Mouse (Mus musculus): ENCODE results near the gene Fxr1.

GRCm38 (mm10) chr3:34006824-34007223, 12.9 kb upstream of the Fxr1 start:
- TF ChIP-seq CTCF (IDR thresholded peaks at IDR 0.05; ENCODE audit: borderline replicate concordance, insufficient read depth, low read length): no peak
- no peak for TF ChIP-seq POLR2A (IDR thresholded peaks at IDR 0.05; ENCODE audit: low read depth, low read length)
